Mouse (Mus musculus): ENCODE measurements around the gene C1qtnf4.

Gene C1qtnf4

GRCm38 (mm10) chr2:90931829-90932228 lies 46.2 kb downstream of the C1qtnf4 start:
- no peak for DNase-seq (ENCODE audit: low spot score in 2 of 2)

- DNase-seq (ENCODE audit: low spot score in 2 of 2), result no peak
Measured at GRCm38 (mm10) chr2:90932273-90932672, 46.6 kb downstream of the C1qtnf4 start.

GRCm38 (mm10) chr2:90938362-90938761 lies 52.7 kb downstream of the C1qtnf4 start:
- DNase-seq (ENCODE audit: low spot score in 2 of 2), result no peak

- no peak for DNase-seq (ENCODE audit: low spot score in 2 of 2)
Measured at GRCm38 (mm10) chr2:90939750-90940149, 54.1 kb downstream of the C1qtnf4 start.

Data from left cerebral cortex, adult 9 months (tissue).